Mouse (Mus musculus) liver, embryonic 14.5 days (tissue): Measurements from ENCODE around the gene Prph.

Experiments used
- CTCF ChIP-seq: IDR thresholded peaks from 2 replicates; pipeline ENCODE4 v1.5.1; 2016; ENCODE audit warnings: antibody characterized with exemption, low read depth, control low read depth
- EP300 ChIP-seq: IDR thresholded peaks from 2 replicates; pipeline ENCODE4 v1.6.1; 2016; ENCODE audit warnings: antibody characterized with exemption, low read depth

DNA sequence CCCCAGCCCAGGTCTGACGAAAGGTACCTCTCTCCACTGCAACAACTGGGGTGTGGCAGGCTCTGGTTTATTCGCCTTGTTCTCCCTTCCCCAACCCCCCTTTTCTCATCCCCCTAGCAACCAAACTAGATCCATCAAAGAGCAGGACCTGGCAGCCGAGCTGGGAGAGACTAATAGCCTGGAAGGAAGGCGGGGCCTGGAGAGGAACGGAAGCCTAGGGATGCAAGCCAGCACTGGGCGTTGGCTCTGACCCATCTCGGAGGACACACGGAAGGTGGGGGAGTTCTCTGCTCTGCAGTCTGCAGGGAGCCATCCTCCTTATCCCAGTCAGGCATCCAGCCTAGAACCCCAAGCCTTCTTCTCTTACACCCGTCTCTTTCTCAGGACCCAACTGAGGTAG, 1.6 kb upstream of the Prph start:
- no peak for TF ChIP-seq CTCF
- no peak for TF ChIP-seq EP300
